Mouse (Mus musculus) MEL (cell line): ENCODE measurements around the gene Rps17.

ENCODE experiments used
- CTCF ChIP-seq, 3 experiments: IDR thresholded peaks in 2 of 3; conservative IDR thresholded peaks in 1 of 3; 2 replicates each; pipeline ENCODE4 v1.5.1; 2011 to 2012; ENCODE audit warnings: low read length in 3 of 3, low read depth in 2 of 3, mild to moderate bottlenecking in 2 of 3, improper control_type of control experiment in 1 of 3, inconsistent platforms in 1 of 3, mixed read lengths in 1 of 3, moderate library complexity in 1 of 3; ENCODE audit not compliant: control insufficient read depth in 1 of 3, insufficient read depth in 1 of 3, poor library complexity in 1 of 3, severe bottlenecking in 1 of 3
- SMC3 ChIP-seq: IDR thresholded peaks from 2 replicates; pipeline ENCODE4 v1.6.1; 2011; ENCODE audit warnings: low read depth, low read length, improper control_type of control experiment
- ZMIZ1 ChIP-seq: IDR thresholded peaks from 2 replicates; pipeline ENCODE4 v1.6.1; 2012; ENCODE audit warnings: low read depth, mild to moderate bottlenecking, inconsistent platforms, low read length, improper control_type of control experiment, moderate library complexity
- ZNF384 ChIP-seq: IDR thresholded peaks from 2 replicates; pipeline ENCODE4 v1.6.1; 2012; ENCODE audit warnings: low read depth, mild to moderate bottlenecking, inconsistent platforms, low read length, improper control_type of control experiment

GRCm38 (mm10) chr7:81338522-81338873, 6.6 kb downstream of the Rps17 start:
- TF ChIP-seq ZNF384 (no peak), SMC3 (no peak), CTCF (IDR thresholded peaks at IDR 0.05 in 2 of 3, conservative IDR thresholded peaks at IDR 0.05 in 1 of 3; ENCODE audit: control insufficient read depth in 1 of 3, insufficient read depth in 1 of 3, low read depth in 2 of 3, low read length in 3 of 3, poor library complexity in 1 of 3, severe bottlenecking in 1 of 3) (no peak), ZMIZ1 (no peak)
